Mouse (Mus musculus): ENCODE measurements around the gene Phf12. TPM values are rescaled to one million over a fixed set of nuclear protein-coding genes. Genes with fewer than 3 reads are reported as not detected.

Phf12 gene
- polyA plus RNA-seq, 1 experiment from 2014 or later: 26.8 TPM

DNA sequence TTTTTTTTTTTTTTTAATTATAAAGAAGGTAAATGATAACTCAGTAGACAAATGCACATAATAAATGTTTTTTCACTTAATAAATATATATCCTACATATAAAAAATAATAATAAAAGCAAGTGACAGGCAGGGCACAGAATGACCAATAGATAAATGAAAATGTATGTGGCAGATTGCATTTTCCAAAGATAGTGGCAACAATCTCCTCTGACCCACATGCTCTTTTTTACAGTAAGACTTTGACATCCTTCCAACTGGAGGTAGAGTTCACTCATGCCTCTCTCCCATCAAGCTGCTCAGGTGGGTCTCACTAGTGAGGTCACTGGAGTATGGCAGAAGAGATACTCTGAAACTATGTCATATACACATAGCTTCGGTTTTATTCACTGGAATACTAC, 80.0 kb downstream of the Phf12 start:
- Histone ChIP-seq H3K4me2 (no peak overlapping the region), H3K4me3 (replicated peaks) (no peak overlapping the region), H3K4me1 (replicated peaks) (peaks cover 15% of the 10 kb centered on the region; the same call in 1 of the 2 replicates), H3K27ac (no peak overlapping the region), H3K9ac (replicated peaks) (no peak overlapping the region), H3K27me3 (no peaks in the 10 kb centered on the region), H3K9me3 (no peaks in the 10 kb centered on the region), H3K36me3 (peaks cover 23% of the 10 kb centered on the region)
- no peak for ATAC-seq (ENCODE audit: insufficient number of reproducible peaks, insufficient read depth, low FRiP score, low TSS enrichment, low read depth)
- 78% methylated on average over 1 of the region's 1 CpGs for WGBS

DNA sequence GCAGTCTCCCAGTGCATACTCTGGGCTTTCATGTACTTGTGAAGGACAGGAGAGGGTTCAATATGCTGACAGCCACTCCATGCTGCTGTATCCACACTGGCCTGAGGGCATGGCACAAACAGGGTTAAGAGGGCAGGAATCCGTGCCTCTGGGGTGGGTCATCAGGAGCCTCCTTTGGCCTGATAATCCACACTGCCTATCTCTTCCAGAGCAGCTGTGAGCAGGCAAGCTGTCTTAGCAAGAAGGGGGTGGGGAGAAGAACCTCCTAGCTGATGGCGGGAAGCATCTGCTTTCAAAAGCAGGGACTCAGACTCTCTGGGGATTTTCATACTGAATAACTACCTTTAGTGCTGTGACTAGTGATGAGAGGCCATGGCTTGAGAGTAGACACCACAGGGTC, 83.4 kb downstream of the Phf12 start:
- H3K9ac ChIP-seq (replicated peaks): no peak overlapping the region

GRCm38 (mm10) chr11:78066641-78067040, 84.1 kb downstream of the Phf12 start:
- Histone ChIP-seq H3K36me3 (peaks cover 3% of the 10 kb centered on the region; the same call in 1 of the 2 replicates), H3K4me1 (replicated peaks) (peaks cover 9% of the 10 kb centered on the region), H3K27me3 (no peaks in the 10 kb centered on the region), H3K4me3 (replicated peaks) (no peak overlapping the region), H3K27ac (no peak overlapping the region), H3K9ac (replicated peaks) (no peak overlapping the region), H3K9me3 (no peaks in the 10 kb centered on the region), H3K4me2 (no peak overlapping the region)
- no peak for ATAC-seq (ENCODE audit: insufficient number of reproducible peaks, insufficient read depth, low FRiP score, low TSS enrichment, low read depth)
- WGBS: 54% methylated on average over 2 of the region's 2 CpGs

More for the DNA sequence above, 83.4 kb downstream of the Phf12 start:
- H3K4me3 ChIP-seq (replicated peaks): no peak overlapping the region
- no peak for ATAC-seq (ENCODE audit: insufficient number of reproducible peaks, insufficient read depth, low FRiP score, low TSS enrichment, low read depth)
- no peaks in the 10 kb centered on the region for H3K9me3 ChIP-seq
- H3K36me3 ChIP-seq: peaks cover 3% of the 10 kb centered on the region; the same call in 1 of the 2 replicates
- 61% methylated on average over 2 of the region's 2 CpGs for WGBS
- no peak overlapping the region for H3K27ac ChIP-seq
- no peaks in the 10 kb centered on the region for H3K27me3 ChIP-seq
- no peak overlapping the region for H3K4me2 ChIP-seq
- peaks cover 15% of the 10 kb centered on the region for H3K4me1 ChIP-seq (replicated peaks)

DNA sequence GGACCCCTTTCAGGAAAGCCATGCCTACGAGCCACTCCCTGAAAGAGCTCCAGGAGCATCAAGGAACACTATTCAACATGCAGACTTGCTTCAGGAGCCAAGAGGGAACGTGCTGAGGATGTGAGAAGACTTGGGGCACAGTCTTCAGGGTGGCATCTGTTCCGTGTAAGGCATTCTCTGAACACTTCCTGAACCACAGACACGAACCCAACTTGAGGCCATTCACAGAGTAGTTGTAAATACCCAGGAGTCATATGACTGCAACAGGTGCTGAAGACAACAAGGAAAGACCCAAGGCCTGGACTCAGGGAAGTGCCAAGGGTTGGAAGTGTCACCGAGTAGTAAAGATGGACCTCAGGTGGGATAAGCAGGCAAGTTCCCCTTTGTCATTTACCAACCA, 85.0 kb downstream of the Phf12 start:
- Histone ChIP-seq H3K9me3 (no peaks in the 10 kb centered on the region), H3K27me3 (no peaks in the 10 kb centered on the region), H3K4me2 (no peak overlapping the region), H3K4me3 (replicated peaks) (no peak overlapping the region), H3K27ac (no peak overlapping the region), H3K9ac (replicated peaks) (no peak overlapping the region), H3K4me1 (replicated peaks) (peaks cover 3% of the 10 kb centered on the region; the same call in 1 of the 2 replicates), H3K36me3 (peaks cover 10% of the 10 kb centered on the region; the same call in 1 of the 2 replicates)
- no peak for ATAC-seq (ENCODE audit: insufficient number of reproducible peaks, insufficient read depth, low FRiP score, low TSS enrichment, low read depth)
- WGBS: 71% methylated on average over 5 of the region's 5 CpGs

- no peak for ATAC-seq (ENCODE audit: insufficient number of reproducible peaks, insufficient read depth, low FRiP score, low TSS enrichment, low read depth)
- H3K4me3 ChIP-seq (replicated peaks): no peak overlapping the region
- no peak overlapping the region for H3K4me2 ChIP-seq
- peaks cover 26% of the 10 kb centered on the region for H3K36me3 ChIP-seq
- H3K27me3 ChIP-seq: no peaks in the 10 kb centered on the region
- H3K4me1 ChIP-seq (replicated peaks): no peaks in the 10 kb centered on the region; the same call in 1 of the 2 replicates
- H3K9ac ChIP-seq (replicated peaks): no peak overlapping the region
- no peaks in the 10 kb centered on the region for H3K9me3 ChIP-seq
- WGBS: 73% methylated on average over 5 of the region's 5 CpGs
- no peak overlapping the region for H3K27ac ChIP-seq
Measured at GRCm38 (mm10) chr11:78069130-78069529, 86.6 kb downstream of the Phf12 start.

DNA sequence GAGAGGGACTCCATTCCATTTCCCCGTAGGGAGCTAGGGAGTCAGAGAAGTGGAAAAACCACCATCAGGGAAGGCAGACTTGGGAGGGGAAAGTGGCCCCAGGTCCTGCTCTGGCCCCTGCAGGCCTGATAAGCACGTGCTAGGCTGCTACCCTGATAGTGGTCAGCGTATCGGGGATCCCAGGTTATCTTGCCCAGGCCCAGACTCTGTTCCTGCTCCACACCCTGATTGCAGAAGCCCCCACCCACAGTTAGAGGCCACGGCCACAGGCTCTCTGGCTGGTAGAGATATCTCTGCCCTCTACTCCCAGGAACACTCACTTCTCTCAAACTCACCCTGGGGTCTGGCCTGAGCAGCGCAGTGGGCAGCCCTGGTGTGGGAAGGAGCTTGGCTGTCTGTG, 87.1 kb downstream of the Phf12 start:
- ATAC-seq (ENCODE audit: insufficient number of reproducible peaks, insufficient read depth, low FRiP score, low TSS enrichment, low read depth): no peak
- WGBS: 80% methylated on average over 6 of the region's 6 CpGs
- H3K27me3 ChIP-seq: no peaks in the 10 kb centered on the region
- H3K4me2 ChIP-seq: no peak overlapping the region
- 0 out of 2 replicates have a peak overlapping the region, but pooled peaks have one; percentile 72 for H3K27ac ChIP-seq
- no peaks in the 10 kb centered on the region for H3K9me3 ChIP-seq
- H3K9ac ChIP-seq (replicated peaks): 0 out of 2 replicates have a peak overlapping the region, but pooled peaks have one; percentile 24
- no peaks in the 10 kb centered on the region; the same call in 1 of the 2 replicates for H3K4me1 ChIP-seq (replicated peaks)
- peaks cover 31% of the 10 kb centered on the region for H3K36me3 ChIP-seq
- H3K4me3 ChIP-seq (replicated peaks): no peak overlapping the region

- H3K9ac ChIP-seq (replicated peaks): no peak overlapping the region
- no peak for ATAC-seq (ENCODE audit: insufficient number of reproducible peaks, insufficient read depth, low FRiP score, low TSS enrichment, low read depth)
- H3K4me2 ChIP-seq: no peak overlapping the region
- H3K27me3 ChIP-seq: no peaks in the 10 kb centered on the region
- no peaks in the 10 kb centered on the region for H3K9me3 ChIP-seq
- H3K27ac ChIP-seq: no peak overlapping the region
- 87% methylated on average over 5 of the region's 5 CpGs for WGBS
- H3K4me1 ChIP-seq (replicated peaks): no peaks in the 10 kb centered on the region; the same call in 1 of the 2 replicates
- H3K4me3 ChIP-seq (replicated peaks): no peak overlapping the region
- peaks cover 54% of the 10 kb centered on the region for H3K36me3 ChIP-seq
Measured at GRCm38 (mm10) chr11:78071938-78072337, 89.4 kb downstream of the Phf12 start.

DNA sequence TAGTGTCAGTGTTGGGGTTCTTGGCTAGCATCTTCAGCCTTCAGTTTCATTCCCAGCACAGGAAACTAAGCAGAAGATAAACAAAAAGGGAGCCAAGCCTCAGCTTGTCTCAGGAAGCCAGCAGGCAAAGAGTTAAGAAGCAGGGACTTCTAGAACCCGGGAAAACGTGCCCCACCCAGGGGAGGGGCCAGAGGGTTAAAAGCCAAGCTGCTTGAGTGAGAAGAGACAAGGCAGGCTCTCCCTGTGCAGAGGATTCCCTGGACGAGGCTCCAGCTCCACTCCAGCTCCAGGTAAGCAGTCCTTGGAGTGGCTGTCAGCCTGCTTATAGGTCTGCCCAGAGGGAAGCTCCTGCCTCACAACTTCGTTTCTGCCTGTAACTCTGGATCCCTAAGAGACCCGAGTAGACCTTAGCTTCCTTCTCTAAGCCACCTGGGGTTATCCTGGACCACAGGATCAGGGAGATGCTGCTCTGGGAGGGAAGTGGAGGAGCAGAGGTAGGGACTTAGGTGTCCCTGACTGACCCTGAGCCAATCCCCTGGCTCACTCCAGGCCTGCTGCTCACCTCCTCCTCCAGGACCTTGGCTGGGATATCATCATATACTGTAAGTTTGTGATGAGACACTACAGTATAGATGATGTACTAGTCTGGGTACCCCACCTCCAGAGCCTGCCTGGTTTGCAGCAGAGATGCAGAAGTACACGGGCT, 90.0 kb downstream of the Phf12 start:
- no peak overlapping the region for H3K4me3 ChIP-seq (replicated peaks)
- ATAC-seq (ENCODE audit: insufficient number of reproducible peaks, insufficient read depth, low FRiP score, low TSS enrichment, low read depth): no peak
- H3K27me3 ChIP-seq: no peaks in the 10 kb centered on the region
- no peaks in the 10 kb centered on the region for H3K9me3 ChIP-seq
- H3K9ac ChIP-seq (replicated peaks): peak overlapping the region; percentile 37; the same call in 1 of the 2 replicates
- no peaks in the 10 kb centered on the region; the same call in 1 of the 2 replicates for H3K4me1 ChIP-seq (replicated peaks)
- no peak overlapping the region for H3K27ac ChIP-seq
- WGBS: 25% methylated on average over 6 of the region's 6 CpGs
- no peak overlapping the region for H3K4me2 ChIP-seq
- peaks cover 60% of the 10 kb centered on the region for H3K36me3 ChIP-seq

DNA sequence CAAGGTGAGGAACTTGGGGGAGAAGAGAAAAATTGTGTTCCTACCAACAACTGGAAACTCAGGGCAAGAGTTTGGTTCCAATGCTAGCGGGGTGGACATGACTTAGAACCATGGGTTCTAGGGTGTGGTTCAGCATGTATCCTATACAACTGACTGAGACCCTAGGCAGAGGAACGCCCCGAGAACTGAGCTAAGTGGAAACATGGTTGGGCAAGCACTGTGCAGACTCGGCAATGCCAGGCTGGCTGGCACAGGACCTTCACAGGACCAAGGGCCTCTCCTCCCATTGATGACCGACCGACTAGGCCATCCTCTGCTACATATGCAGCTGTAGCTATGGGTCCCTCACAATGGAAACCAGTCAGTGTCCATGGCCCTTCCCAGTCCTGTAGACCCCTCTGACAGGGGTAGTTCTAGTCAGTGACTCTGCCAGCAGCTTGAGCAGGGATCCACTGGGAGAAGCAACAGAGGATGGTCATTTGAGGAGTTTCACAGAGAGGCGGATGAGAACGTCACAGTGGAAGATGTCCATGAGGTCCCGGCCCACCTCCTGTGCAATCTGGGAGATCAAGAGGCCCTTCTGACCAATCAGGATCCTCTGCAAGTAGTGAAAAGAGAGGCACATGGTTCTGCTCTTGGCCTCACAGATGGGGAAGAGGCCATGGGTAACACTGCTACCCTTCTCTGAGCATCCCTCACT, 91.2 kb downstream of the Phf12 start:
- H3K36me3 ChIP-seq: peaks cover 67% of the 10 kb centered on the region
- WGBS: 94% methylated on average over 9 of the region's 9 CpGs
- ATAC-seq (ENCODE audit: insufficient number of reproducible peaks, insufficient read depth, low FRiP score, low TSS enrichment, low read depth): no peak
- no peaks in the 10 kb centered on the region for H3K9me3 ChIP-seq
- H3K4me2 ChIP-seq: no peak overlapping the region
- no peak overlapping the region for H3K4me3 ChIP-seq (replicated peaks)
- no peaks in the 10 kb centered on the region for H3K27me3 ChIP-seq
- H3K9ac ChIP-seq (replicated peaks): no peak overlapping the region
- H3K4me1 ChIP-seq (replicated peaks): no peaks in the 10 kb centered on the region; the same call in 1 of the 2 replicates
- H3K27ac ChIP-seq: no peak overlapping the region

DNA sequence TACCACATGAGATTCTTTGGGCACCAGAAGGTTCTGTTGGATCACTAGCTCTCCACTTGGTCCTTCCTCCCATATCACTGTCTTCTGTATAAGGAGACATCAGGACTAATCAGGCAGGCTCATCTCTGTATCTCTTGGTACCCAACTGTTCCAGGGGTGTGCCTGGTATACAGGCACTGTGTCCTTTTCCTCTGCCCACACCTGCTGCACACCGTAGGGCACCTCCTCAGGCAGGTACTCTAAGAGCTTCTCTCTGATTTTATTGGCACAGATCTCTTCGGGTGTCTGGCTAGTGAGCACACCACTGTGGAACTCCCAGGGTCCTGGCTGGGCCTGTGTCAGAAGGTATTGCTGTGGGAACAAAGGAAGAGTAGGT, 91.7 kb downstream of the Phf12 start:
- Histone ChIP-seq H3K27me3 (no peaks in the 10 kb centered on the region), H3K4me1 (replicated peaks) (peaks cover 4% of the 10 kb centered on the region), H3K4me2 (no peak overlapping the region), H3K27ac (no peak overlapping the region), H3K36me3 (peaks cover 67% of the 10 kb centered on the region), H3K4me3 (replicated peaks) (no peak overlapping the region), H3K9me3 (no peaks in the 10 kb centered on the region), H3K9ac (replicated peaks) (no peak overlapping the region)
- no peak for ATAC-seq (ENCODE audit: insufficient number of reproducible peaks, insufficient read depth, low FRiP score, low TSS enrichment, low read depth)
- WGBS: 94% methylated on average over 2 of the region's 2 CpGs

- peaks cover 7% of the 10 kb centered on the region for H3K4me1 ChIP-seq (replicated peaks)
- no peak for ATAC-seq (ENCODE audit: insufficient number of reproducible peaks, insufficient read depth, low FRiP score, low TSS enrichment, low read depth)
- no peaks in the 10 kb centered on the region for H3K9me3 ChIP-seq
- H3K36me3 ChIP-seq: peaks cover 67% of the 10 kb centered on the region
- H3K4me3 ChIP-seq (replicated peaks): no peak overlapping the region
- no peak overlapping the region for H3K4me2 ChIP-seq
- H3K9ac ChIP-seq (replicated peaks): no peak overlapping the region
- H3K27ac ChIP-seq: no peak overlapping the region
- no peaks in the 10 kb centered on the region for H3K27me3 ChIP-seq
- 84% methylated on average over 4 of the region's 4 CpGs for WGBS
Measured at GRCm38 (mm10) chr11:78074666-78075065, 92.1 kb downstream of the Phf12 start.
